Mouse (Mus musculus) large intestine, adult 2 months (tissue): ENCODE results near the gene N4bp2l1. TPM values are rescaled to one million over a fixed set of nuclear protein-coding genes. Genes with fewer than 3 reads are reported as not detected.

ENCODE experiments used
- DNase-seq: peaks from one replicate; pipeline ENCODE4 v3.0.0-alpha.2; 2012; ENCODE audit warnings: low read depth, low spot score
- WGBS: fragments of 180-500 bp; shearing (Covaris S2); methylation state at CpG from one replicate; pipeline ENCODE4 v1.1.7; 2018; 5-methylcytosine and 5-hydroxymethylcytosine counted together
- polyA plus RNA-seq: library from polyadenylated mRNA; depleted of rRNA; stranded (reverse); fragments of >200 nt; gene quantifications from 2 replicates; pipeline ENCODE4 v1.2.3, GENCODE M21; 2012

N4bp2l1 gene
- polyA plus RNA-seq, 1 experiment, result 4.5 TPM

DNA sequence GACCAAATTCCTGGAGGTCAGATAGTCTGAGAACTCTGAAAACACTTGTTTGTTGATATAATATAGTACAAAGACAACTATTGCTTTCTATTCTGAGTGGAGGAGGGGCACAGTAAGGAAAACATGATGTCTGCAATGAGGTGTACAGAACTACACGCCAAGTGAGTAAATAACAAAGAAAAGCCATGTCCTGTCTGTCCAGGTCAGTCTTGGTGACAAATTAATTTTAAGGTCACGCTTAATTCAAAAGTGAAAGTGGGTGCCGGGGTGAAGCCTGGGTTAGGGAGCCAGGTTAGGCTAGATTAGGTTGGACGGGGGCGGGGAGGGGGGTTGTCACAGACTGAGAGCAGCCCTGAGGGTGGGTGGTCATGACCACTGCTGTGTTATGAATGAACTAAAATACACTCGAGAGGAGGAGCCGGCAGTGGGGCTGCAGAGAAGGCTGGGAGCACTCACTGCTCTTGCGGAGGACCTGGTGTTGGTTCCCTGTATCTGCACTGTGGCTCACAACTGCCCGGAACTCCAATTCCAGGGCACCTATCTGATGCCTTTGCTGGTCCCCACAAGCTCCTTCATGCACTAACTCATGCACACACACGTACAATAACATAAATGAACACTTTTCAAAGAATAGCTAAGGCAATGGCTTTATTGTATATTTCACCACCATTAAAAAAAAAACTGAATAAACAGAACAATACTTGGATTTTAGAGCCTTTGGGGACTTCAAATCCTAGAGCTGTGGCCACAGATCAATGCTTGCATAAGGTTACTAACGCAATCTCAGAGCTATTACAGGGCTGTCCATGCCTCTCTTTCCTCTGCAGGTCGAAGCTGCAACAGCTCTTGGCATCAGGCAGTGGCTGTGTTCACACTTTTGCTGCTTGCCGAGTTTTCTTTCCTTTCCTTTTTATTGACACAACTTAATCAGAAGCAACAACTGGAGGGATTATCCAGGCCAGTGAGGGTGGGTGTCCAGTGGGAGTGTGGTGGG is 2.6 kb upstream of the N4bp2l1 start:
- WGBS, result 62% methylated on average over 13 of the region's 13 CpGs
- DNase-seq, result no peak

DNA sequence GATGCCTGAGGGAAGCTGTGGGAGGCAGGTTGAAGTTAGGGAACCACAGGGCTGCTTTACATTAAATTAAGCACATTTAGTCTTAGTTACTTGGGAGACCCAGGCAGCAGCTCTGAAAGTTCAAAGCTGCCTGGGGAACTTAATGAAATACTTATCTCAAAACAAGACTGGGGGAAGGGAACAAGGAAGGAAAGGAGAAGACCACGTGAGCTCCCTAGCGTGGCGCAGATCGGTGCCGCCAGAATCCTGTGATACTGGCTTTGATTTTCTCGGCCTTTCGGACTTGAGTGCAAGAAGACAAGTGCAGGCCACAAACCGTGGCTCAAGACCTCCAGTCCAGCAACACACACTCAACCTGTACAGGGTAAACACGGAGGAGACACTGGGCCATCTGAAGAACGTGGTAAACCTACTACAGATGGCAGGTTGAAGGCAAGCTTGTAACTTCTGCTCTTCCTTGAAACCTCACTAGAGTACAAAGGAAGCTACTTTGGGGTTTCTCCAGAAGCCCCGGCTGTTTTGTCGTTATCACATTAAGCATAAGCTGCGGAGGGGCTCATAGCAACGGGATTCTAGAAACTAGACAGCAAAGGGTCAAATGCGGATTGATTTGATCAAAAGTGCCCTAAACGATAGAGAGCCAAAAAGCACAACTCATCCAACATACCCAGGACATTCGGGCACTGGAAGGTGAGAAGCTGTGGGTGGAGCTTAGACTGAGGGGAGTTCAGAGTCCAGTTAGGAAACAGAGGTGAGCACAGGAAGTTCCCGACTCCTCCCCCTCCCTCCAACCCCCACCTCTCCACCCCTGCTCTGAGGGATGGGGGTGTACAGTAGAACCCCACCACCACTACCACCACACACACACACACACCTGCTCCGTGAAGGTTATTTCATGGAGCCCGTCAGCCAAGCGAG is 1.5 kb upstream of the N4bp2l1 start:
- DNase-seq, result no peak
- WGBS, result 62% methylated on average over 21 of the region's 21 CpGs

DNA sequence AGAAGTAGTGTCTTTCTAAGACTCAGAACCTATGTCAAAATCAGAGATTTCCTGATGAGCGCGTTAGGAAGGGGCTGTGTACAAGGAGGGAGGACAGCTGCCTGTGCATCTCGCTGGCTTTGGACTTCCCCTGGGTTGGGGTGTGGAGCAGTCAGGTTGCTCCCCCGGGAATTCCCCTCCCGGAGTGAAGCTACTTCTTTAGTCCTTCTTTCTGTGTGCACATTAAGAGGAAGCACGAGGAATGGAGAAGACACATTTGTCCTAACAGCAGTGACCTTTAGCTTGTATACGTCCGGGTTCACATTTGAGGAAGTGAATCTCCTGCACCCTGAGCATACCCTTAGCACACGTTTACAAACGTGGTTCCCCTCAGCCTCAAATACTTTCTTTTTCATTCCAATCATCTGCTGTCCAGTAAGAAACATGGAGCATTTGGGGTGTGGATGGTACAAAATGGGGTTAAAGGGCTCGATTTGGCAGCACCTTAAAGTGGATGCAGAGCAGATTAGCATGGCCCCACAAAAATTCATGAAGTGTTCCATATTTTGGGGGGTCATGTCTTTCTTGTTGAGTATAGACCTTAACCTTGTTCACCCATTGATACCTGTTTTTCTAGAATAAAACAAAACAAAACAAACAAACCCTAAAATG is 1.5 kb downstream of the N4bp2l1 start:
- 31% methylated on average over 11 of the region's 11 CpGs for WGBS
- no peak for DNase-seq

DNA sequence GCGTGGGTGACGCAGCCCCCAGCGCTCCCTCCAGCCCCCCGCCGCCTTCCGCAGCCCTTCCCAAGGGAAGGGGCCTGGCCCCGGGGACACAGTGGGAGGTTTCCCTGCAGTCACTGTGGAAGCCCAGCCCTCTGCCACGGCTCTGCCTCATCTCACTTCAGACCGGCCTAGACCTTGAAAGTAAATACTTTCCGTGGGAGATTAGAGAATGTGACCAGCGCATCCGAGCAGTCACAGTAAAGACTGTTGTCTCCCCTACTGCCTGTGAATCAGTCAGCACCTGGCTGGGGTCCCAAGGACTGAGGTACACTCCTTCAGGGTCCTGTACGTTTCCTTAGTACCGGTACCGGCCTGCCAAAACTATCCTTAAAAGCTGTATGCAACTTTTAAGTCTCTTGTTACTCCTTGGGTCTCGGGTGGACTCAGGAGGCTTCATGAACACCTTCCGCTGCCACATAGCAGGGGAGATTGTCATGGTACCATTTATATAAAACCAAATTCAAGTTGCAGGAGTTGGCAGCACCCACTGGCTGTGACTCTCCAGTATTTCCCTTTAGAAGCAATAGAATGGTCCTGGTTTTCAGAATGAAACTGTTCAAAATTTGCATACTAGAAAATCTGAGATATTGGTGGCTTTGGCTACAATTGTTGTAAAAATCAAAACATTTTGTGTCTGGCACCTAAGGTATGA is 2.2 kb downstream of the N4bp2l1 start:
- 14% methylated on average over 17 of the region's 17 CpGs for WGBS
- no peak for DNase-seq

DNA sequence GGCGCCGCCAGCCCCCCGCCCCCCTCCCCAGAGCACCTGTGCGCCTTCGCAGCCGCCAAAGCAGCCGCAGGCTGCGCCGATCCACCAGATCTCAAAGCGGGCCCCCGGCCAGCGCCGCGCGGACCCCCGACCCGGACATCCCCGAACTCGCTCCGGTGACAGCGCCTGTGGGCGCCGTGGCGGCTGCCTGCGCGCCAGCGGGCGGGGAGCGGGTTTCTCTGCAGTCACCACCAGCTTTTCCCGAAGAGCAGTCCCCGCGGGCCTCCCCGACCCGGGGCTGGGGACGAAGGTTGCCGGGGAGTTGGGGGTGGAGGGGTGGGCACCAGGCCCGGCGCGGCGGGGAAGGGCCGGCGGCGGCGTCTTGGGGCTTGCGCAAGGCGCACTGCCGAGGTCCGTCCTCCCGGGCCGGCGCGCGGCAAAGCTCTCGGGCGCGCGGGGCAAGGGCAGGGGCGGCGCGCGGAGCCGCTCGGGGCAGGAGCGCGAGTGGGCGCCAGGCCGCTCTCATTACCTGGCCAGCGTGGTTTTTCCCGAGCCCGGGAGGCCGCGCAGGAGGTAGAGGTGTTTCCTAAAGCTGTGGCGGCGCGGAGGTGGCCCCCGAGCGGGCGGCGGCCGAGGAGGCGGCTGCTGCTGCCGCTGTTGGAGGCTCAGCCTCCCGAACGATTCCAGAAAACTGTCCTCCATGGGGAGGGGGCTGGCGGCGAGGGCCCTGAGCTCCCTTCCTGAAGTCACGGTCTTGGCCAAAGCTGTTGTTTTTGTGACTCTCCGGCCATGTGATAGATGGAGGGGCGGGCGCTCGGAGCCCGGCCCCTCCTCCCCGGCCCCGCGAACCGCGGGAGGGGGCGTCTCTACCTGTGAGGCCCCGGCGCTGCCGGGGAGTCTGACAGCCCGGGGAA is 3.0 kb downstream of the N4bp2l1 start:
- no peak for DNase-seq
- 1% methylated on average over 102 of the region's 102 CpGs for WGBS

DNA sequence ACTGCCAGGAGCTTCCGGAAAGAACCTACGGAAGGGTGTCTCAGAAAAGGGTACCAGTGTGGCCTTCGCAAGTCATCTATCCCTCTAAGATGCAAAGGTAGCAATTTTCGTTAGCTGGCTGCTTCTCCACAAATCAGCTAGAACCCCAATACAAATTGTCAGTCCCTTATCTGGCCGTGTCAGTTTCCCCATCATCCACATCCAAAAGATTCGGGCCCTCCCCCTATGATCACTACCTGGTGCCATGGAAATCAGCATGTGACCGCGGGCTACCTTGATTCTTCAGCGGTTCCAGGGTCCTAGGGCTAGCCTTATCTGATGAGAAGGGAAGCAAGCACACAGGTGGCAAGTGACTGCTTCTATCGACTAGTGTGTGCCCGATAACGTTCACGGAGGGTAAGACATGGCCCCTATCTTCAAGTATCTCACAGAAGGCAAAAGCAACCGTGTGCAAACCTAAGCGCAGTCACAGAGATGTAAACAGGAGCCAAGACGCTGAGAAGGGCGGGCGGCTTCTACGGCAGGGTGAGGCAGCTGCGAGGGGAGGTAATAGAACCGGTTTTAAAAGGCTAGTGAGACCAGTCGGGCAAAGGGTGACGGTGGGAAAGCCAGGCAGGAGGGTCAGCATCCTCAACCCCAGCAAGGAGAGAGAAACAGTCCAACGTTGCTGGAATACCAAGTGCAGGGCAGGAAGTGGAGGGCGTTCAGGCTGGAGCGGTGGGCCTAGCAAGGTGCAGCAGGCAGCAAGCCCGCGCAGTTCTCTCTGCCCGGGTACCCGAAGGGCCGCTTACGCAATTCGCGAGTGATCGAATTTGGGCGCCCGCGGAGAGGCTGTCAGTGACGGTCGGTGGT is 3.9 kb downstream of the N4bp2l1 start:
- peak; percentile 37 for DNase-seq

DNA sequence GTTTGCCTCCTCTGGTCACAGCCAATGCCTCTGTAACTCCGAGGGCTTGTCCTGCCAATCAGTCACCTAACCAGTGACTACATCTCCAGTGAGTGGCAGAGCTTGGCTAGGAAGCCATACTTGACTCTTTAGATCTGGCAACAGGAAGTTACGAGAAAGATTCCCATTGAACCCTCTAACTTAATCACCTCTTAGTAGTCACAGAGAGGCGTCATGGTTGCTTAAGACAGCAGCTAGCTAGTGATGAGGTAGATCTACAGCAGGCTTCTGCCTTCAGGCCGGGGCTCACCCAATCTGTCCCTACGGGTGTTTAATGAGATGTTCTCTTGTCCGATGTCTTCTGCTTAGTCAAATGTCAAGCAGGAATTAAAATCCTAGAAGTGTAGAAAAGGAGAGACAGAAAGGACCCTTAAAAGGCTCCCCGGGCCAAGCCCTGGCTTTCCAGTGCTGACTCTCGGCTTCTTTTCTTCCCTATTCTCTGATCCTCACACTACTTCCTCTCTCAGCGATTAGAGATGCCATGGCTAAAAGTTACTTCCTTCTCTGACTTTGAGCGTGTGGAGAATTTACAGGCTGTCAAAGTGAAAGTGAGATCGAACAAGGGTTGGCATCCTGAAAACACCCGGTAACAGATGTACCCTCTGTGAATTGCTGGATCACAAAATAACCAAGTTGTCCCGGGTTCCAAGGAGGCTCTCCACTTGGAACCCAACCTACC is 4.6 kb downstream of the N4bp2l1 start:
- peak; percentile 36 for DNase-seq
- 55% methylated on average over 13 of the region's 13 CpGs for WGBS

More for the DNA sequence above, 3.9 kb downstream of the N4bp2l1 start:
- 12% methylated on average over 40 of the region's 40 CpGs for WGBS

DNA sequence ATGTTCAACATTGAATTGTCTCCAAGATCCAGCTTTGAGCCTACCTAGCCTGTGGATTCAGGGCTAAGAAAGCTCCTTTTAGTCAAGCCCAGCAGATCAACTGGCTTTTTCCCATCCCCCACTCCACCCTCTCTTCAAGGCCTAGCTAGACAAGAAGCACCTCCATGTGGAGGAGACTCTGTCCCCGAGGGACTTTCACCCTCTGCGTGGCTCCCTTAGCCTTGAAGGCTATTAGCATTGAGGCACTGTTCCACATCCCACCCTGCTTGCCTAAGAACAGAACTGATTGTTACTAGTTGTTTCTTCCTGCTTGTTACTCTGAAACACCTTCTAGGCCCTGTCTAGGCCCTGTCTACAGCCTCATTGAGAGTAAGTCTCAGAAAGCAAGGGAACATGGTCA is 7.0 kb downstream of the N4bp2l1 start:
- WGBS, result 60% methylated on average over 2 of the region's 2 CpGs
- no peak for DNase-seq

DNA sequence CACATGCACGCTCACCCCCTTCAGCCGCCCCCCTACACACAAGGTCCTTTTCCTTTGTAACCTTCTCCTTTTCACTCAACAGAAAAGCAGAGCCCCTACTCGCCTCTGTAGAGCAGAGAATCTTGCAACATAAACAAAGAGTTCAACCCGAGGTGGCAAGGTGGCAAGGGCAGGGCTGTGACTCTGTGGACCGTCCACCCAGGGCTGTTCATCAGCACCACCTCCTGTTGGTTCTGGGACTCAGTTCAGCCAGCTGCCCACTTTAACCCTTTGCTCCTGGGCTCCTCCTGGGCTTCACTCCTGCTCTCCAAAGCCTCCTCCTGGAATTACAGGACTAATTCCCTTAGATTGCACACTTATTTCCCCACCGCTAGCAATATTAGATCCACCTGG is 12.7 kb downstream of the N4bp2l1 start:
- no peak for DNase-seq
- 61% methylated on average over 6 of the region's 6 CpGs for WGBS

DNA sequence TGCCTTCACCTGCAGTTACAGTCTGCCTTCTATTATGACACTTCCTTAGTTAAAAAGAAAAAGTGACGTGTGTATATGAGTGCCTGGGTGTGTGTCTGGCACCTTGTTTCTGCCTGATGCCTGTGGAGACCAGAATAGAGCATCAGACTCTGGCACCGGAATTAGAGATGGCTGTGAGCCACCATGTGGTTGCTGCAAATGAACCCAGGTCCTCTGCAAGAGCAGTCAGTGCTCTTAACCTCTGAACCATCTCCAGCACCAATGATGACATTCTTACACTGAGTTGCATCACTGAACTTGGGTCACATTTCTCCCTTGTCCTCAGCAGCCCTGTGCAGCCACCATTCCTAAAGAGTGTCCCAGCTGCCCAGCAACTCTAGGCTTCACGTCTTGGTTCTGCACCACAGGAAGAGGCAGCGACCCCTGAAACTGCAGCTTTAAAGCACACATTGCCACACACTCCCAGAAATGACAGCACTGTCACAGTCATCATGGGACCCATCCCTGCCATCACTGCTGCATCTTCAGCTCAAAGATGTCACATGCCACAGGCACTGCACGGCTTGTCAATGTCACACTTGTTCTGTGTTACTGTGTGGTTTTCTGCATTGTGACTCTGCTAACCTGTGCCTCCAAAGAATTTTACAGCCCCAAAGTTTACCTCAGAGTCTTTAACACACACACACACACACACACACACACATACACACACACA is 13.2 kb downstream of the N4bp2l1 start:
- 43% methylated on average over 5 of the region's 5 CpGs for WGBS
- no peak for DNase-seq

DNA sequence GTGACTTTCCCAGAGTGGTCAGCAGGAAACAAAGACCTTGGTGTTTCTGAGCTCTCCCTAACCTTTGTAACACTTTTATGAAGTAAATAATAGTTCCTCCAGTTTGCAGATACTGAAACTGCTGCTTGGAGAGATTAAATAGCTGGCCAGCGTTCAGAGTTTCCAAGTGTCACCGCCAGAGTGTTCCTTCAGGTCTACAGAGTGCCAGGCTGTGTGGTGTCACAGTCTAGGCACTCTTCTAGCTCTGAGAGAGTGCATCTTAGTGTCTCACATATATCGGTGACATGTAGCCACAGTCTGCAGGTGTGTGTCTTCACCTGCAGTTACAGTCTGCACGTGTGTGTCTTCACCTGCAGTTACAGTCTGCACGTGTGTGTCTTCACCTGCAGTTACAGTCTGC is 13.8 kb downstream of the N4bp2l1 start:
- no peak for DNase-seq
- WGBS, result 50% methylated on average over 5 of the region's 5 CpGs

DNA sequence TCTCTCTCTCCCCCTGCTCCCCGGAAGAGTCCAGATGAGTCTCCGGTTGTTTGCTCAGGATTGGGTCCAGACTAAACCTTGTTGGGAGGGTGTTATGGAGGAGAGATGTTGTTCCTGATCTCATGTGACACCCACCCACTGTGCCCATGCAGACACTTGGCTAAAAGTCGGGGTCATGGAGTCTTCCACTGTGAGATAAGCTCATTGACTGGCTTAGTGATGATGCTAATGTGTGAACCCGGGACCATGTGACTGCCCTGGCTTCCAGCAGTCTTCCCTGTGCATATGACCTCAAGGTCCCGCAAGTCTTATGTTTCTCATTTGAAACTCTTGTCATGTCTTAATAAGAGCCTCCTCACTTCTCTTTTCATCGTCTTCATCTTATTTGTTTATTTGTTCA is 15.8 kb downstream of the N4bp2l1 start:
- WGBS, result 57% methylated on average over 6 of the region's 6 CpGs
- DNase-seq, result no peak

DNA sequence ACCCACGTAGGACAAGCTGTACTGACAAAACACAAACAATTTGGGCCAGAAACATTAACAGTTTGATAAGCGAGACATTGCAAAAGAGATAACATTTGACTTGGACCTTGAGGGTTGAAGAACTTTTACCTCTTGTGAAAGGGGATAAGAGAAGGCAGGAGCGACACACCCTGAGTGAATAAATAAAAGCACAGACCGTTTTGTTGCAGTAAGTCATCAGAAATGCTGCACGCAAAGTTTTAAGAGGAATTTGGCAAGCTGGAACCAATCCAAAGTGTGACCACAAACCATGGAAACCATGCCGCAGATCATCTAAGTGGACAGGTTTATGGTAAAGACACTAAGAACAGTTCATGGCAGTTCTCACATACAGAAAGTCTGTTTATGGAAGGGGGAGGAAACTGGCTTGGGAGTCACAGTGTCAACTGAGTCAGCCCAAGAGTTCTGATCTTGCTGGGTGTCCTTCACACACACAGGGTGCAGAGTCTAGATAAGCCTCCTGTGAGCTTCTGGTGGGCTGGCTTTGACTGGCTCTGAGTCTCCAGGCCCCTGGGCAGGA is 18.3 kb downstream of the N4bp2l1 start:
- no peak for DNase-seq
- 22% methylated on average over 6 of the region's 6 CpGs for WGBS

DNA sequence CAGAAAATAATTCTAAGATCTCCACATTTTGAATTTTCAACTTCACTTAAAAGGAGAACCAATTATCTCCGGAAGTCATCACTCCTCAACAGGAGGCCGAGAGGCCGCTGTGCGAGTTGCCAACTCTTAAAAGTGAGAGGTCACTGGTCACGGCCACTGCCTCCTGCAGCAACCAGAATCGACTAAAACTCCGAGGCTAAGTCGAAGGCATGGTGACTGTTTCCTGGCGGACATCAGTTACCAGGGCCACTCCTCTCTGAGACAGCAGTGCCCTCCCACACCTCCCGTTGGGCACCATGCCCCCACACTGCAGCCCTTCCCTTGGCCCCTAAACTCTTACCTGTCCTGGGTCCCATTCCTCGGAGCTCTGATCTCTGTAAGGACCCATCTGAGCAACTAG is 20.2 kb downstream of the N4bp2l1 start:
- no peak for DNase-seq

DNA sequence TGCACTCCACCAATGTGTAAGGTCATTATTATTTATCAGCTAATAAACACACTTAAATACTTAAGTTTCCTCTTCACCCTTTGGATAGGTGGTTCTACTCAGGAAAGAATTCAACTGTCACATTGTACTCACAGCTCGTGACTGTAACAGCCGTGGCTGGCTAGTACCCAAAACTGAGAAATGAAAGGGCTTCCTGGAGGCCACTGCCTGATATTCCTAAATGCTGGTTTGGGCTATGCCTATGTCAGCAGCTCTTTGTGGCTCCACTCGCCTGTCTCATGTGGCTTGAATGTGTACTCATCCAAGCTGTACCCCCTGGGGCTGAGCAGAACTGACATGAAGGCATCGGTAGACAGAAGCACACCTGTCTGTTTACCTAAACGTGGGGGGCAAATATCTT is 22.1 kb downstream of the N4bp2l1 start:
- DNase-seq, result no peak
- WGBS, result 55% methylated on average over 5 of the region's 5 CpGs

More for the DNA sequence above, 20.2 kb downstream of the N4bp2l1 start:
- 87% methylated on average over 11 of the region's 11 CpGs for WGBS

DNA sequence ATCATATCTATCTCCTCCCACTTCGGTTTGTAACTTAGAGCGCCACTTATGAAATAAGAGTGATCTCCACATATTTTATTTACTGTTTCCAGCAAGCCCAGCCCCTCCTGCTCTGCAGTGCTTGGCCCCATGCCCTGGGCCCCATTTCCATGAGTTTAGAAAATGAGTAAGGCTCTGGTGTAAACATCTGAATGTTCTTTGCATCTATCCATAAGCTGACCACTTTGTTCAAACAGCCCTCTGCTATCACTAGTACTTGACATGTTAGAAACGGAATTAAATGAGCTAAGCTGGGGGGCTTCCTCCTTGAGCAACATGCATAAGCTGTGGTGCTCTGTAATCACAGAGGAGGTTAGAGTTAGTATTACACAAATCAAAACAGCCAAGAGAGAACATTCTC is 22.6 kb downstream of the N4bp2l1 start:
- no peak for DNase-seq
- 73% methylated on average over 3 of the region's 3 CpGs for WGBS
